In the genomic region with DNA sequence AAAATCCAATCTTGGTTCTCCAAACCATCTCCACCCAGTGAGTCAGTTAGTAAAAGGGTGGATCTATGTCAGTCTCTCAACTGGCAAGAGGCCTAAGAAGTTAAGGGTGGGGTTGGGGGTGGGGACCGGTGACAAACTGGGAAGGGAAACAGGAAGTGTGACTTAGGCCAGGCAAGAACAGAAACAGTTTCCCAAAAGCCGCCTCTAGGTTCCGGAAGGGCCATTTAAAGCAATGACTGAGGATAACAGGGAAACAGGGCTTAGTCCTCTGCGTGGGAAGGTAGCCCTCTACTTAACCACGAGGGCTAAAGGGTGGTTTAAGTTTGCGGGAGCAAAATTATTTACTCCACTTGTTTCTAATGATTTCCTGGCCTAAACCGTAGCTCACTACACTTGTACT, we compare ENCODE assay signal across 8 mouse cellular contexts. TPM values are rescaled to one million over a fixed set of nuclear protein-coding genes. Genes with fewer than 3 reads are reported as not detected.
DNase-seq lines count a peak whose midpoint lies in the region; ATAC-seq lines count a peak whose summit lies in the region.

No protein-coding gene starts in this region.

- H3K27ac ChIP-seq in intestine, embryonic 16.5 days (ENCODE audit: low read length), result peak overlapping the region; percentile 83

- DNase-seq in layer of hippocampus, adult 9-11 months, result peak; percentile 24
- DNase-seq in layer of hippocampus, adult 11-12 months (ENCODE audit: low spot score), result no peak
- peak; percentile 77 for DNase-seq in c-Kit-positive CD71-positive TER-119-positive erythroid progenitor cells, embryonic 14.5 days (ENCODE audit: low spot score)
- peak; percentile 15 to 32 for DNase-seq in gastrocnemius, postnatal 36 days
- DNase-seq in lung, adult 18-20 months, result peak; percentile 71 to 82
- DNase-seq in skeletal muscle tissue, adult 2 months (ENCODE audit: low read depth, low spot score), result peak; percentile 82
- no peak for DNase-seq in left cerebral cortex, postnatal 14 days (ENCODE audit: low spot score in 2 of 2)

- no peaks in the 10 kb centered on the region for H3K36me3 ChIP-seq in intestine, embryonic 16.5 days (ENCODE audit: control insufficient read depth, insufficient read depth, low read length)

- WGBS in intestine, embryonic 16.5 days, result 11% methylated on average over 7 of the region's 7 CpGs

- no peaks in the 10 kb centered on the region for H3K27me3 ChIP-seq in intestine, embryonic 16.5 days (replicated peaks; ENCODE audit: control insufficient read depth, insufficient read depth, low read length)

- peak overlapping the region; percentile 83 for H3K4me3 ChIP-seq in intestine, embryonic 16.5 days (ENCODE audit: low read length)

- peaks cover 9% of the 10 kb centered on the region for H3K4me1 ChIP-seq in intestine, embryonic 16.5 days (ENCODE audit: control insufficient read depth, insufficient read depth, low read length)

- peak overlapping the region; percentile 84 for H3K9ac ChIP-seq in intestine, embryonic 16.5 days (ENCODE audit: low read depth, low read length)

- intact Hi-C loops in gastrocnemius, postnatal 36 days (cut with DNase I), result no loop called here
- intact Hi-C loops in left cerebral cortex, postnatal 14 days (cut with DNase I), result loop anchor here (5.0 kb wide), 1 partner anchor 68 kb away; the partner anchor contains the start of gene Ppp3cb

- H3K4me2 ChIP-seq in intestine, embryonic 16.5 days (ENCODE audit: low read depth, low read length), result peak overlapping the region; percentile 78

- H3K9me3 ChIP-seq in intestine, embryonic 16.5 days (ENCODE audit: control insufficient read depth, low read length), result no peaks in the 10 kb centered on the region

- ATAC-seq in intestine, embryonic 16.5 days, result peak; percentile 65

RNA-seq across cellular contexts. Expression of gene Anxa7, which starts 1.1 kb away (rescaled TPM):
- total RNA-seq in gastrocnemius, postnatal 36 days (2021), result 10 to 100 TPM; 29.1 to 36.8 TPM
- 45.9 TPM in 2 replicates for polyA plus RNA-seq in intestine, embryonic 16.5 days (2015; fragmentation: Nextera tagmentation; extraction: Ambion mirVana)
- 10 to 100 TPM; 49.4 to 49.8 TPM for total RNA-seq in left cerebral cortex, postnatal 14 days (2021)

RNA-seq across cellular contexts. Expression of gene Mss51, which starts 17.9 kb away (rescaled TPM):
- 10 to 100 TPM; 20.2 to 36.2 TPM for total RNA-seq in gastrocnemius, postnatal 36 days (2021)
- polyA plus RNA-seq in intestine, embryonic 16.5 days (2015; fragmentation: Nextera tagmentation; extraction: Ambion mirVana), result 0.45 and 0.65 TPM in 2 replicates
- total RNA-seq in left cerebral cortex, postnatal 14 days (2021), result 1 to 10 TPM in 1 of 2 experiments, under 1 TPM in 1; 0.59 to 1.0 TPM

RNA-seq across cellular contexts. Expression of gene Cfap70, which starts 26.8 kb away (rescaled TPM):
- total RNA-seq in gastrocnemius, postnatal 36 days (2021), result under 1 TPM; 0.08 to 0.22 TPM
- 0.12 and 0.18 TPM in 2 replicates for polyA plus RNA-seq in intestine, embryonic 16.5 days (2015; fragmentation: Nextera tagmentation; extraction: Ambion mirVana)
- 1 to 10 TPM; 2.0 to 3.1 TPM for total RNA-seq in left cerebral cortex, postnatal 14 days (2021)

Comparison
In these comparisons a context has a peak if more than half of its experiments do, and no peak if none do; other contexts are left out.
1. DNase-seq: peak in layer of hippocampus, adult 9-11 months (single experiment), c-Kit-positive CD71-positive TER-119-positive erythroid progenitor cells, embryonic 14.5 days (single experiment), gastrocnemius, postnatal 36 days (2 of 2), lung, adult 18-20 months (2 of 2) and skeletal muscle tissue, adult 2 months (single experiment); none in layer of hippocampus, adult 11-12 months (single experiment) and left cerebral cortex, postnatal 14 days (0 of 2).
2. RNA of gene Mss51, which starts 17.9 kb away (total RNA-seq): 20.2 to 36.2 TPM in gastrocnemius, postnatal 36 days; 0.59 to 1.0 TPM in left cerebral cortex, postnatal 14 days; every median in the first group is over 10 times any median in the second.